Mouse (Mus musculus) heart, embryonic 12.5 days (tissue): ENCODE results near the gene Miox. TPM values are rescaled to one million over a fixed set of nuclear protein-coding genes. Genes with fewer than 3 reads are reported as not detected.
A peak's percentile ranks its signal among the peaks of the same experiment; 100 is the strongest.

Source experiments
- ATAC-seq: fragments of 200-750 bp; cut with Nextera tagmentation; 2 replicates; pipeline ENCODE4 v1.8.0; 2017; ENCODE audit warnings: moderate TSS enrichment, moderate library complexity; ENCODE audit not compliant: insufficient number of reproducible peaks, low FRiP score
- H3K27ac ChIP-seq: fragments of 300-500 bp; sonication (generic); 2 replicates; pipeline ENCODE4 v1.5.1; 2016; ENCODE audit warnings: mild to moderate bottlenecking, moderate library complexity; ENCODE audit not compliant: poor library complexity, severe bottlenecking
- H3K27me3 ChIP-seq: fragments of 300-500 bp; sonication (generic); replicated peaks from 2 replicates; pipeline ENCODE4 v1.6.1; 2016; ENCODE audit warnings: mild to moderate bottlenecking, moderate library complexity
- H3K36me3 ChIP-seq: fragments of 300-500 bp; sonication (generic); 2 replicates; pipeline ENCODE4 v1.6.1; 2016; ENCODE audit warnings: mild to moderate bottlenecking, moderate library complexity
- H3K4me1 ChIP-seq: fragments of 300-500 bp; sonication (generic); replicated peaks from 2 replicates; pipeline ENCODE4 v1.6.1; 2016; ENCODE audit warnings: mild to moderate bottlenecking
- H3K4me2 ChIP-seq: fragments of 300-500 bp; sonication (generic); 2 replicates; pipeline ENCODE4 v1.6.1; 2016; ENCODE audit warnings: mild to moderate bottlenecking, moderate library complexity
- H3K4me3 ChIP-seq: fragments of 300-500 bp; sonication (generic); 2 replicates; pipeline ENCODE4 v1.5.1; 2016; ENCODE audit warnings: mild to moderate bottlenecking
- H3K9ac ChIP-seq: fragments of 300-500 bp; sonication (generic); 2 replicates; pipeline ENCODE4 v1.6.1; 2016; ENCODE audit warnings: mild to moderate bottlenecking, moderate library complexity
- H3K9me3 ChIP-seq: fragments of 300-500 bp; sonication (generic); replicated peaks from 2 replicates; pipeline ENCODE4 v1.6.1; 2016; ENCODE audit warnings: mild to moderate bottlenecking, moderate library complexity
- WGBS: fragments of 180-500 bp; shearing (Covaris S2); methylation state at CpG from one replicate; pipeline ENCODE4 v1.1.7; 2016; 5-methylcytosine and 5-hydroxymethylcytosine counted together
- polyA plus RNA-seq: library from polyadenylated mRNA; unstranded; fragments of >200 nt; fragmentation: Nextera tagmentation; extraction: Ambion mirVana; gene quantifications from 2 replicates; pipeline ENCODE4 v1.2.1, GENCODE M21; 2016

The Miox gene
- polyA plus RNA-seq, 1 experiment from 2014 or later: not detected

- no peak for ATAC-seq
- WGBS: 43% methylated on average over 1 of the region's 1 CpGs
These were observed 37.7 kb upstream of the Miox start for GRCm38 (mm10) chr15:89296465-89296864.

GRCm38 (mm10) chr15:89297695-89298094 is 36.5 kb upstream of the Miox start:
- H3K36me3 ChIP-seq: peaks cover 93% of the 10 kb centered on the region
- 84% methylated on average over 2 of the region's 2 CpGs for WGBS
- ATAC-seq: no peak
- H3K27ac ChIP-seq: no peak overlapping the region
- no peak overlapping the region for H3K4me2 ChIP-seq
- no peak overlapping the region for H3K4me3 ChIP-seq
- H3K4me1 ChIP-seq: peaks cover 8% of the 10 kb centered on the region
- no peaks in the 10 kb centered on the region for H3K27me3 ChIP-seq
- no peaks in the 10 kb centered on the region for H3K9me3 ChIP-seq
- no peak overlapping the region for H3K9ac ChIP-seq

More at GRCm38 (mm10) chr15:89296465-89296864, 37.7 kb upstream of the Miox start:
- Histone ChIP-seq H3K36me3 (peaks cover 93% of the 10 kb centered on the region), H3K27me3 (no peaks in the 10 kb centered on the region), H3K4me3 (no peak overlapping the region), H3K4me2 (no peak overlapping the region), H3K27ac (no peak overlapping the region), H3K4me1 (peaks cover 8% of the 10 kb centered on the region), H3K9me3 (no peaks in the 10 kb centered on the region), H3K9ac (no peak overlapping the region)

GRCm38 (mm10) chr15:89300180-89300579 is 34.0 kb upstream of the Miox start:
- Histone ChIP-seq H3K4me2 (no peak overlapping the region), H3K4me3 (no peak overlapping the region), H3K4me1 (peaks cover 8% of the 10 kb centered on the region), H3K9me3 (no peaks in the 10 kb centered on the region), H3K36me3 (peaks cover 93% of the 10 kb centered on the region), H3K27me3 (no peaks in the 10 kb centered on the region), H3K9ac (no peak overlapping the region), H3K27ac (no peak overlapping the region)
- 92% methylated on average over 13 of the region's 13 CpGs for WGBS
- no peak for ATAC-seq

GRCm38 (mm10) chr15:89300600-89300999 is 33.6 kb upstream of the Miox start:
- Histone ChIP-seq H3K36me3 (peaks cover 93% of the 10 kb centered on the region), H3K27ac (no peak overlapping the region), H3K4me2 (no peak overlapping the region)

GRCm38 (mm10) chr15:89305966-89306365 is 28.2 kb upstream of the Miox start:
- Histone ChIP-seq H3K27ac (no peak overlapping the region), H3K36me3 (peaks cover 66% of the 10 kb centered on the region), H3K9ac (no peak overlapping the region), H3K27me3 (no peaks in the 10 kb centered on the region), H3K9me3 (no peaks in the 10 kb centered on the region), H3K4me3 (no peak overlapping the region), H3K4me2 (no peak overlapping the region), H3K4me1 (peaks cover 27% of the 10 kb centered on the region)
- ATAC-seq: no peak
- 50% methylated on average over 1 of the region's 1 CpGs for WGBS

More at GRCm38 (mm10) chr15:89300600-89300999, 33.6 kb upstream of the Miox start:
- Histone ChIP-seq H3K9me3 (no peaks in the 10 kb centered on the region), H3K9ac (no peak overlapping the region), H3K27me3 (no peaks in the 10 kb centered on the region), H3K4me1 (peaks cover 8% of the 10 kb centered on the region), H3K4me3 (no peak overlapping the region)
- 95% methylated on average over 8 of the region's 8 CpGs for WGBS
- no peak for ATAC-seq

- Histone ChIP-seq H3K9me3 (no peaks in the 10 kb centered on the region), H3K4me2 (no peak overlapping the region), H3K4me3 (no peak overlapping the region), H3K36me3 (peaks cover 51% of the 10 kb centered on the region), H3K27me3 (no peaks in the 10 kb centered on the region), H3K4me1 (peaks cover 40% of the 10 kb centered on the region), H3K9ac (no peak overlapping the region), H3K27ac (no peak overlapping the region)
- no peak for ATAC-seq
- WGBS: 91% methylated on average over 13 of the region's 13 CpGs
These were observed 26.7 kb upstream of the Miox start for GRCm38 (mm10) chr15:89307461-89307860.

GRCm38 (mm10) chr15:89308406-89309139 is 25.6 kb upstream of the Miox start:
- Histone ChIP-seq H3K4me2 (no peak overlapping the region), H3K4me3 (no peak overlapping the region), H3K9me3 (no peaks in the 10 kb centered on the region), H3K27me3 (no peaks in the 10 kb centered on the region), H3K27ac (no peak overlapping the region), H3K9ac (no peak overlapping the region), H3K36me3 (peaks cover 40% of the 10 kb centered on the region), H3K4me1 (peaks cover 51% of the 10 kb centered on the region)
- 77% methylated on average over 7 of the region's 7 CpGs for WGBS
- ATAC-seq: no peak

- Histone ChIP-seq H3K36me3 (peaks cover 25% of the 10 kb centered on the region), H3K4me3 (no peak overlapping the region), H3K27me3 (no peaks in the 10 kb centered on the region), H3K9ac (no peak overlapping the region), H3K4me2 (no peak overlapping the region), H3K9me3 (no peaks in the 10 kb centered on the region), H3K4me1 (peaks cover 60% of the 10 kb centered on the region), H3K27ac (no peak overlapping the region)
- 54% methylated on average over 6 of the region's 6 CpGs for WGBS
- no peak for ATAC-seq
These were observed 24.2 kb upstream of the Miox start for GRCm38 (mm10) chr15:89309962-89310498.

- H3K4me3 ChIP-seq: peak overlapping the region; percentile 95; the same call in 1 of the 2 replicates
- H3K27ac ChIP-seq: no peak overlapping the region
- WGBS: 78% methylated on average over 4 of the region's 4 CpGs
- 0 out of 2 replicates have a peak overlapping the region, but pooled peaks have one; percentile 93 for H3K9ac ChIP-seq
- H3K27me3 ChIP-seq: no peaks in the 10 kb centered on the region
- no peaks in the 10 kb centered on the region for H3K9me3 ChIP-seq
- no peaks in the 10 kb centered on the region for H3K36me3 ChIP-seq
- peak overlapping the region; percentile 96; the same call in 1 of the 2 replicates for H3K4me2 ChIP-seq
- peaks cover 61% of the 10 kb centered on the region for H3K4me1 ChIP-seq
- ATAC-seq: no peak
These were observed 20.8 kb upstream of the Miox start for GRCm38 (mm10) chr15:89313359-89313758.

- no peak; the same call in 1 of the 2 replicates for ATAC-seq
- H3K9ac ChIP-seq: peak overlapping the region; percentile 93
- no peaks in the 10 kb centered on the region for H3K36me3 ChIP-seq
- peaks cover 54% of the 10 kb centered on the region for H3K4me1 ChIP-seq
- H3K27me3 ChIP-seq: no peaks in the 10 kb centered on the region
- H3K4me3 ChIP-seq: peak overlapping the region; percentile 95
- no peaks in the 10 kb centered on the region for H3K9me3 ChIP-seq
- WGBS: 26% methylated on average over 3 of the region's 3 CpGs
- no peak overlapping the region for H3K27ac ChIP-seq
- H3K4me2 ChIP-seq: peak overlapping the region; percentile 96
These were observed 20.1 kb upstream of the Miox start for GRCm38 (mm10) chr15:89314107-89314506.

GRCm38 (mm10) chr15:89314511-89315189 is 19.5 kb upstream of the Miox start:
- peak; percentile 18; the same call in 1 of the 2 replicates for ATAC-seq
- Histone ChIP-seq H3K9me3 (no peaks in the 10 kb centered on the region), H3K36me3 (no peaks in the 10 kb centered on the region), H3K27me3 (no peaks in the 10 kb centered on the region), H3K27ac (peak overlapping the region; percentile 41; the same call in 1 of the 2 replicates), H3K4me1 (peaks cover 50% of the 10 kb centered on the region), H3K4me3 (peak overlapping the region; percentile 95), H3K9ac (peak overlapping the region; percentile 93), H3K4me2 (peak overlapping the region; percentile 96)
- WGBS: under 1% methylated on average over 58 of the region's 58 CpGs
